In the genomic region with DNA sequence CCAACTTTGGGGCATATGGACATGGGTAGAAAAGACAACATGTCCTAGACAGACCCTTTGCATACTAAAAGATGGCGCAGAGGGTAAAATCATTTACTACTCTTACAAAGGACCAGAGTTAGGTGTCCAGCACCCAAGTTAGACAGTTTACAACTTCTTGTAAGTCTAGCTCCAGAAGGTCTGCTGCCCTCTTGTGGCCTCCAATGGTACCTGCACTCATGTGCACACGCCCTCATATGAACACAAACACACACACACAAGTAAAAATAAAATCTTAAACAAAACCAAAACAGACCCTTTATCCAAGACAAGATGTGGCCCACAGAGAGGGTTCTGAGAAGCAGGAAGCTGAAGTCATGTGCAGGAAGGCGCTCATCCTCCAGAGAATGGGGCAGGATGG, we compare ENCODE assay signal across 18 mouse cellular contexts. TPM values are rescaled to one million over a fixed set of nuclear protein-coding genes. Genes with fewer than 3 reads are reported as not detected.
A peak's percentile ranks its signal among the peaks of the same experiment; 100 is the strongest.
DNase-seq lines count a peak whose midpoint lies in the region; ATAC-seq and TF ChIP-seq lines count a peak whose summit lies in the region.
"Had no signal": no experiment of that assay in that cellular context is flagged by ENCODE, and none has a peak within 500 bp of the region (broad histone marks: within the 10 kb centered on the region; RNA-seq: fewer than 3 reads in every experiment).

No protein-coding gene starts in this region.

- H3K27me3 ChIP-seq in liver, embryonic 14.5 days (ENCODE audit: control insufficient read depth, insufficient read depth, low read length), result no peaks in the 10 kb centered on the region
- H3K27me3 ChIP-seq in liver, embryonic 11.5 days (replicated peaks; ENCODE audit: control insufficient read depth, insufficient read depth, low read length), result no peaks in the 10 kb centered on the region
- H3K27me3 ChIP-seq: embryonic facial prominence, embryonic 13.5 days; neural tube, embryonic 15.5 days had no signal

- H3K4me2 ChIP-seq in liver, embryonic 14.5 days (ENCODE audit: low read depth), result no peak overlapping the region
- no peak overlapping the region for H3K4me2 ChIP-seq in liver, embryonic 11.5 days
- H3K4me2 ChIP-seq: embryonic facial prominence, embryonic 13.5 days; heart, embryonic 15.5 days; neural tube, embryonic 15.5 days had no signal

- 74% methylated on average over 3 of the region's 3 CpGs for WGBS in liver, embryonic 14.5 days (ENCODE audit: insufficient replicate concordance)
- 93% methylated on average over 3 of the region's 3 CpGs for WGBS in liver, embryonic 11.5 days

- TF ChIP-seq CTCF in liver, embryonic 14.5 days (IDR thresholded peaks at IDR 0.05; ENCODE audit: low read depth), result peak; percentile 60
- peak; percentile 12; the same call in 1 of the 2 replicates for TF ChIP-seq CTCF in cortical plate, adult 2 months (IDR thresholded peaks at IDR 0.05; ENCODE audit: extremely low read depth, insufficient read depth, low read length)

- peak; percentile 56 for DNase-seq in CD4-positive, CD25-positive, alpha-beta regulatory T cell, adult 2 months (ENCODE audit: low read depth, low spot score)
- DNase-seq in liver, embryonic 14.5 days (ENCODE audit: low read depth in 3 of 3, low spot score in 3 of 3), result no peak
- no peak for DNase-seq in liver, embryonic 11.5 days (ENCODE audit: low spot score)
- DNase-seq in CD4-positive helper T cell, adult 2 months (ENCODE audit: low read depth, low spot score), result peak; percentile 45
- no peak for DNase-seq in left cerebral cortex, adult 18-20 months (ENCODE audit: low spot score in 2 of 2)
- DNase-seq: cerebellum, postnatal 10 days; gastrocnemius, postnatal 36 days; kidney, adult 11 months; lung, postnatal 10 days had no signal

- H3K36me3 ChIP-seq in liver, embryonic 14.5 days (replicated peaks; ENCODE audit: control insufficient read depth, insufficient read depth, low read depth), result no peaks in the 10 kb centered on the region
- H3K36me3 ChIP-seq in liver, embryonic 11.5 days (ENCODE audit: control insufficient read depth, insufficient read depth, low read length), result peaks cover 4% of the 10 kb centered on the region; the same call in 1 of the 2 replicates
- H3K36me3 ChIP-seq: heart, embryonic 15.5 days had no signal

- peaks cover 0 to 15% of the 10 kb centered on the region in 2 experiments; a peak in 3 of 4 replicates for H3K4me1 ChIP-seq in liver, embryonic 14.5 days (replicated peaks; ENCODE audit: control insufficient read depth in 2 of 2, insufficient read depth in 2 of 2, low read length in 1 of 2)
- peaks cover 11% of the 10 kb centered on the region for H3K4me1 ChIP-seq in liver, embryonic 11.5 days (replicated peaks; ENCODE audit: control insufficient read depth, insufficient read depth, low read length)
- H3K4me1 ChIP-seq in cortical plate, adult 2 months (ENCODE audit: control insufficient read depth, insufficient read depth, low read length), result no peaks in the 10 kb centered on the region

- no peak for TF ChIP-seq EP300 in liver, embryonic 14.5 days (IDR thresholded peaks at IDR 0.05; ENCODE audit: low read depth)

- peaks cover 4% of the 10 kb centered on the region for H3K9me3 ChIP-seq in liver, embryonic 14.5 days (ENCODE audit: control insufficient read depth, low read length)
- no peaks in the 10 kb centered on the region for H3K9me3 ChIP-seq in liver, embryonic 11.5 days (ENCODE audit: control insufficient read depth, low read length)
- H3K9me3 ChIP-seq: embryonic facial prominence, embryonic 13.5 days; heart, embryonic 15.5 days; limb, embryonic 10.5 days; neural tube, embryonic 15.5 days had no signal

- no peak overlapping the region for H3K27ac ChIP-seq in liver, embryonic 14.5 days
- no peak overlapping the region for H3K27ac ChIP-seq in liver, embryonic 11.5 days (ENCODE audit: low read depth, low read length)
- H3K27ac ChIP-seq in cortical plate, adult 2 months (ENCODE audit: insufficient read depth, low read length), result no peak overlapping the region
- H3K27ac ChIP-seq: embryonic facial prominence, embryonic 13.5 days; heart, embryonic 15.5 days; limb, embryonic 10.5 days; neural tube, embryonic 15.5 days had no signal

- no peak overlapping the region for H3K4me3 ChIP-seq in liver, embryonic 14.5 days (ENCODE audit: insufficient read depth in 1 of 2, low read depth in 2 of 2, low read length in 2 of 2)
- H3K4me3 ChIP-seq in liver, embryonic 11.5 days (ENCODE audit: low read depth, low read length), result no peak overlapping the region
- no peak overlapping the region for H3K4me3 ChIP-seq in cortical plate, adult 2 months (ENCODE audit: insufficient read depth, low read length)
- H3K4me3 ChIP-seq: embryonic facial prominence, embryonic 13.5 days; heart, embryonic 15.5 days; limb, embryonic 10.5 days; neural tube, embryonic 15.5 days had no signal

- no peak overlapping the region for H3K9ac ChIP-seq in liver, embryonic 14.5 days (replicated peaks)
- H3K9ac ChIP-seq in liver, embryonic 11.5 days (ENCODE audit: low read depth, low read length), result no peak overlapping the region
- H3K9ac ChIP-seq: embryonic facial prominence, embryonic 13.5 days; heart, embryonic 15.5 days; neural tube, embryonic 15.5 days had no signal

- no peak for ATAC-seq in CD4-positive, CD25-positive, alpha-beta regulatory T cell, adult 4 months
- no peak for ATAC-seq in liver, embryonic 14.5 days (ENCODE audit: insufficient read depth)
- no peak for ATAC-seq in liver, embryonic 11.5 days (replicated peaks; ENCODE audit: low FRiP score)
- no peak for ATAC-seq in inflammation-experienced regulatory T-cells, adult 6 months
- ATAC-seq: forebrain, embryonic 14.5 days; midbrain, embryonic 16.5 days had no signal

- no peak for TF ChIP-seq POLR2A in cortical plate, adult 2 months (IDR thresholded peaks at IDR 0.05; ENCODE audit: extremely low read depth, insufficient read depth, low read length)

RNA-seq across cellular contexts. Expression of gene Orai2, which starts 2.4 kb away (rescaled TPM):
- polyA plus RNA-seq in CD4-positive, CD25-positive, alpha-beta regulatory T cell, adult 4 months (2017; shearing (Covaris generic)), result 10 to 100 TPM; 42.9 to 80.7 TPM
- polyA plus RNA-seq in liver, embryonic 14.5 days (2012; rRNA removed), result 3.0 and 3.6 TPM in 2 replicates
- polyA plus RNA-seq in liver, embryonic 14.5 days (2014; fragmentation: Nextera tagmentation; extraction: Ambion mirVana), result 2.2 and 3.0 TPM in 2 replicates
- polyA plus RNA-seq in liver, embryonic 11.5 days (2014; fragmentation: Nextera tagmentation; extraction: Ambion mirVana), result 7.4 and 9.0 TPM in 2 replicates
- 54.6 and 73.6 TPM in 2 replicates for polyA plus RNA-seq in cortical plate, adult 2 months (2012; rRNA removed)
- polyA plus RNA-seq in inflammation-experienced regulatory T-cells, adult 6 months (2017; shearing (Covaris generic)), result 10 to 100 TPM; 55.8 to 72.0 (median 64.8) TPM
- 10 to 100 TPM; 45.9 to 48.5 TPM for total RNA-seq in left cerebral cortex, adult 18-20 months (2021)

RNA-seq across cellular contexts. Expression of gene Prkrip1, which starts 30.7 kb away (rescaled TPM):
- polyA plus RNA-seq in CD4-positive, CD25-positive, alpha-beta regulatory T cell, adult 4 months (2017; shearing (Covaris generic)), result 10 to 100 TPM; 31.0 to 49.0 TPM
- 5.6 and 16.0 TPM in 2 replicates for polyA plus RNA-seq in liver, embryonic 14.5 days (2012; rRNA removed)
- polyA plus RNA-seq in liver, embryonic 14.5 days (2014; fragmentation: Nextera tagmentation; extraction: Ambion mirVana), result 25.0 and 32.2 TPM in 2 replicates
- 59.9 and 65.5 TPM in 2 replicates for polyA plus RNA-seq in liver, embryonic 11.5 days (2014; fragmentation: Nextera tagmentation; extraction: Ambion mirVana)
- 35.0 and 36.0 TPM in 2 replicates for polyA plus RNA-seq in cortical plate, adult 2 months (2012; rRNA removed)
- polyA plus RNA-seq in inflammation-experienced regulatory T-cells, adult 6 months (2017; shearing (Covaris generic)), result 10 to 100 TPM; 40.9 to 48.3 (median 45.5) TPM
- total RNA-seq in left cerebral cortex, adult 18-20 months (2021), result 10 to 100 TPM; 36.2 to 40.7 TPM

RNA-seq across cellular contexts. Expression of gene Alkbh4, which starts 32.1 kb away (rescaled TPM):
- polyA plus RNA-seq in CD4-positive, CD25-positive, alpha-beta regulatory T cell, adult 4 months (2017; shearing (Covaris generic)), result 10 to 100 TPM; 54.7 to 96.4 TPM
- 8.2 and 9.6 TPM in 2 replicates for polyA plus RNA-seq in liver, embryonic 14.5 days (2012; rRNA removed)
- 7.0 and 8.3 TPM in 2 replicates for polyA plus RNA-seq in liver, embryonic 14.5 days (2014; fragmentation: Nextera tagmentation; extraction: Ambion mirVana)
- polyA plus RNA-seq in liver, embryonic 11.5 days (2014; fragmentation: Nextera tagmentation; extraction: Ambion mirVana), result 20.3 and 24.9 TPM in 2 replicates
- 10.4 and 11.3 TPM in 2 replicates for polyA plus RNA-seq in cortical plate, adult 2 months (2012; rRNA removed)
- 10 to 100 TPM; 51.3 to 63.3 (median 56.7) TPM for polyA plus RNA-seq in inflammation-experienced regulatory T-cells, adult 6 months (2017; shearing (Covaris generic))
- total RNA-seq in left cerebral cortex, adult 18-20 months (2021), result 1 to 10 TPM; 9.0 to 9.5 TPM

RNA-seq across cellular contexts. Expression of gene Lrwd1, which starts 32.2 kb away (rescaled TPM):
- polyA plus RNA-seq in CD4-positive, CD25-positive, alpha-beta regulatory T cell, adult 4 months (2017; shearing (Covaris generic)), result 10 to 100 TPM; 26.1 to 58.9 TPM
- polyA plus RNA-seq in liver, embryonic 14.5 days (2012; rRNA removed), result 42.7 and 45.2 TPM in 2 replicates
- 34.1 and 37.8 TPM in 2 replicates for polyA plus RNA-seq in liver, embryonic 14.5 days (2014; fragmentation: Nextera tagmentation; extraction: Ambion mirVana)
- 69.0 and 70.3 TPM in 2 replicates for polyA plus RNA-seq in liver, embryonic 11.5 days (2014; fragmentation: Nextera tagmentation; extraction: Ambion mirVana)
- 18.2 and 19.8 TPM in 2 replicates for polyA plus RNA-seq in cortical plate, adult 2 months (2012; rRNA removed)
- polyA plus RNA-seq in inflammation-experienced regulatory T-cells, adult 6 months (2017; shearing (Covaris generic)), result 10 to 100 TPM; 37.0 to 37.7 (median 37.2) TPM
- 10 to 100 TPM; 13.8 to 16.2 TPM for total RNA-seq in left cerebral cortex, adult 18-20 months (2021)

RNA-seq across cellular contexts. Expression of gene Polr2j, which starts 51.6 kb away (rescaled TPM):
- polyA plus RNA-seq in CD4-positive, CD25-positive, alpha-beta regulatory T cell, adult 4 months (2017; shearing (Covaris generic)), result 100 to 1,000 TPM; 119 to 120 TPM
- polyA plus RNA-seq in liver, embryonic 14.5 days (2012; rRNA removed), result 94.0 and 101 TPM in 2 replicates
- polyA plus RNA-seq in liver, embryonic 14.5 days (2014; fragmentation: Nextera tagmentation; extraction: Ambion mirVana), result 160 and 167 TPM in 2 replicates
- polyA plus RNA-seq in liver, embryonic 11.5 days (2014; fragmentation: Nextera tagmentation; extraction: Ambion mirVana), result 253 and 261 TPM in 2 replicates
- polyA plus RNA-seq in cortical plate, adult 2 months (2012; rRNA removed), result 121 and 126 TPM in 2 replicates
- 100 to 1,000 TPM; 120 to 150 (median 121) TPM for polyA plus RNA-seq in inflammation-experienced regulatory T-cells, adult 6 months (2017; shearing (Covaris generic))
- total RNA-seq in left cerebral cortex, adult 18-20 months (2021), result 10 to 100 TPM; 74.9 to 75.7 TPM

Comparison
In these comparisons a context has a peak if more than half of its experiments do, and no peak if none do; other contexts are left out.
1. DNase-seq: peak in CD4-positive, CD25-positive, alpha-beta regulatory T cell, adult 2 months (single experiment) and CD4-positive helper T cell, adult 2 months (single experiment); none in liver, embryonic 14.5 days (0 of 3), liver, embryonic 11.5 days (single experiment) and left cerebral cortex, adult 18-20 months (0 of 2).